Mouse (Mus musculus) cerebellum, adult 2 months (tissue): ENCODE measurements around the gene Hoxa5. TPM values are rescaled to one million over a fixed set of nuclear protein-coding genes. Genes with fewer than 3 reads are reported as not detected.

Experiments used
- DNase-seq, 2 experiments: peaks; one replicate each; pipeline ENCODE4 v3.0.0; 2021
- H3K27ac ChIP-seq: fragments of 200-500 bp; 2 replicates; pipeline ENCODE4 v1.5.1; 2012; ENCODE audit warnings: low read length, control low read depth, inconsistent platforms; ENCODE audit not compliant: insufficient read depth
- H3K27me3 ChIP-seq: fragments of 200-500 bp; 2 replicates; pipeline ENCODE4 v1.6.1; 2012; ENCODE audit warnings: inconsistent platforms, mild to moderate bottlenecking, low read length, moderate library complexity; ENCODE audit not compliant: control insufficient read depth, insufficient read depth
- H3K4me1 ChIP-seq: fragments of 200-500 bp; 2 replicates; pipeline ENCODE4 v1.6.1; 2011; ENCODE audit warnings: low read length; ENCODE audit not compliant: control insufficient read depth, insufficient read depth
- H3K4me3 ChIP-seq: fragments of 200-500 bp; replicated peaks from 2 replicates; pipeline ENCODE3; 2011; ENCODE audit warnings: mild to moderate bottlenecking, low read depth, low read length, control low read depth; ENCODE audit not compliant: insufficient read depth
- CTCF ChIP-seq: fragments of 200-500 bp; IDR thresholded peaks from 2 replicates; pipeline ENCODE4 v1.5.1; 2011; ENCODE audit warnings: low read depth, mild to moderate bottlenecking, control low read depth, low read length, moderate library complexity, borderline replicate concordance; ENCODE audit not compliant: insufficient read depth
- POLR2A ChIP-seq: fragments of 200-500 bp; IDR thresholded peaks from 2 replicates; pipeline ENCODE4 v1.6.1; 2011; ENCODE audit warnings: low read length, control low read depth, borderline replicate concordance; ENCODE audit not compliant: insufficient read depth
- WGBS: fragments of 180-500 bp; shearing (Covaris S2); methylation state at CpG from one replicate; pipeline ENCODE4 v1.1.7; 2018; 5-methylcytosine and 5-hydroxymethylcytosine counted together
- polyA plus RNA-seq: library from polyadenylated mRNA; depleted of rRNA; stranded (reverse); fragments of >200 nt; gene quantifications from 2 replicates; pipeline ENCODE4 v1.2.3, GENCODE M21; 2012

Gene Hoxa5
- polyA plus RNA-seq, 1 experiment: 4.6 TPM

GRCm38 (mm10) chr6:52221993-52222685, 17.8 kb upstream of the Hoxa5 start:
- H3K4me1 ChIP-seq: no peaks in the 10 kb centered on the region
- no peak overlapping the region for H3K4me3 ChIP-seq
- TF ChIP-seq POLR2A: no peak
- TF ChIP-seq CTCF: no peak
- peaks cover 4% of the 10 kb centered on the region; the same call in 1 of the 2 replicates for H3K27me3 ChIP-seq
- DNase-seq: no peak
- H3K27ac ChIP-seq: no peak overlapping the region
- 10% methylated on average over 21 of the region's 21 CpGs for WGBS

GRCm38 (mm10) chr6:52221337-52221992, 17.1 kb upstream of the Hoxa5 start, which contains the start of gene Hoxa7:
Gene Hoxa7 (minus strand): TSS chr6:52221854.
- no peak for TF ChIP-seq POLR2A
- TF ChIP-seq CTCF: peak; percentile 88
- H3K27me3 ChIP-seq: peaks cover 5% of the 10 kb centered on the region; the same call in 1 of the 2 replicates

GRCm38 (mm10) chr6:52220865-52221310, 16.5 kb upstream of the Hoxa5 start:
- Histone ChIP-seq H3K4me3 (no peak overlapping the region), H3K27ac (no peak overlapping the region), H3K27me3 (peaks cover 5% of the 10 kb centered on the region; the same call in 1 of the 2 replicates), H3K4me1 (no peaks in the 10 kb centered on the region)
- WGBS: 11% methylated on average over 12 of the region's 12 CpGs
- no peak for DNase-seq
- TF ChIP-seq CTCF (no peak), POLR2A (no peak)

More at GRCm38 (mm10) chr6:52221337-52221992, 17.1 kb upstream of the Hoxa5 start, which contains the start of gene Hoxa7:
- Histone ChIP-seq H3K4me1 (no peaks in the 10 kb centered on the region), H3K4me3 (peak within 1 kb of the TSS; percentile 65), H3K27ac (no peak within 1 kb of the TSS)
- peak; percentile 73 to 84 for DNase-seq
- under 1% methylated on average over 46 of the region's 46 CpGs for WGBS

- H3K4me3 ChIP-seq: no peak overlapping the region
- WGBS: 24% methylated on average over 32 of the region's 32 CpGs
- no peak for TF ChIP-seq POLR2A
- TF ChIP-seq CTCF: no peak
- no peaks in the 10 kb centered on the region for H3K4me1 ChIP-seq
- H3K27me3 ChIP-seq: peaks cover 6% of the 10 kb centered on the region; the same call in 1 of the 2 replicates
- no peak overlapping the region for H3K27ac ChIP-seq
- DNase-seq: no peak
Observed at GRCm38 (mm10) chr6:52220003-52220864, 15.8 kb upstream of the Hoxa5 start.

GRCm38 (mm10) chr6:52219234-52219942, 15.0 kb upstream of the Hoxa5 start:
- 33% methylated on average over 9 of the region's 9 CpGs for WGBS
- Histone ChIP-seq H3K27ac (no peak overlapping the region), H3K4me1 (no peaks in the 10 kb centered on the region), H3K4me3 (no peak overlapping the region), H3K27me3 (peaks cover 9% of the 10 kb centered on the region; the same call in 1 of the 2 replicates)
- TF ChIP-seq CTCF (no peak), POLR2A (no peak)
- no peak for DNase-seq

GRCm38 (mm10) chr6:52218643-52219215, 14.3 kb upstream of the Hoxa5 start:
- no peak for TF ChIP-seq CTCF
- TF ChIP-seq POLR2A: no peak
- H3K27me3 ChIP-seq: peaks cover 9% of the 10 kb centered on the region; the same call in 1 of the 2 replicates
- H3K4me3 ChIP-seq: no peak overlapping the region
- H3K4me1 ChIP-seq: no peaks in the 10 kb centered on the region
- no peak overlapping the region for H3K27ac ChIP-seq
- WGBS: 10% methylated on average over 14 of the region's 14 CpGs
- DNase-seq: no peak
